Mouse (Mus musculus): ENCODE results near the gene Elmo3. TPM values are rescaled to one million over a fixed set of nuclear protein-coding genes. Genes with fewer than 3 reads are reported as not detected.

Elmo3 gene
- not detected in 2 replicates for polyA plus RNA-seq (2012; ENCODE audit: insufficient read depth, insufficient read length, low replicate concordance, missing spikeins)

DNA sequence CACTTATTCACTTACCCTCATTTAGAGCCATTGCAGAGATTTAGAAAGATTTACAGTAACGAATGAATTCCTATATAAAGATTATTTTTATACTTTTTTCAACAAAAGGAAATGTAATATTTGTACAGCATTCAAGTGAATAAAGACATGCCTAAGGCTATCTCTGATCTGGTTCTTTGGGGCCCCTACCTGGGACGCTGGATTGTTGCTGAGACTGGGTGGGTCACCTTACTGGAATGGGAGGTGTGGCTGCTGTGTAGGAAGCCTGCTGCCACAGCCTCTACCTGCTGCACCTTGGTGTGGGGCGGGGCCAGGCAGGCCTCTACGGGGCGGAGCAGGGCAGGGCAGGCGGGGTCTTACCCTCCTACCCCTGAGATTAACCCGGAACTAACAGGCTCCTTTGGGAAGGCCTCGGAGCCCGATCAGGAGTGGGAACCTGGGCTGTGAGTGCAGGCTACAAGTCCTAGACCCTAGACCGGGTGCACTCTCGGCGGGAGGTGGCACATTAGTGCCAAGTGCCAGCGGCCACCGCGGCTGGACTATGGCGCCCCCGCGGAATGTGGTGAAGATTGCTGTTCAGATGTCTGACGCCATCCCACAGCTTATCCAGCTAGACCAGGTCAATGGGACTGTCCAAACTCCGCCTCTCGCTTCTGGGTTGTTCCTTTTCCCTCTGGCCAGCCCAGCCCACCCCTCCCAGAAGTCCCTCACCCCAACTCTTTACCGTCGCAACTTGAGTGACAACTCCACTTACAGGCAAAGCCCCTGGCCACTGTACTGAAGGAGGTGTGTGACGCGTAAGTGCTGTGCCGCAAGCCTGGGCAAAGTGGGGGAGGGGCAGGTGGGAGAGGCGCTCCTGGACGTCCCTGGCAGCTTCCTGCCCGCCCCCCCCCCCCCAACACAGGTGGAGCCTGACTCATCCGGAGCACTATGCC, at the start of gene Elmo3:
TSS of gene Elmo3 (plus strand) at position 391 of the 935 bp plus-strand sequence.
- TF ChIP-seq POLR2A (IDR thresholded peaks at IDR 0.05; ENCODE audit: insufficient read depth, low read depth, low read length) (no peak), CTCF (IDR thresholded peaks at IDR 0.05; ENCODE audit: insufficient read depth, low read depth, low read length) (no peak)
- WGBS, result 4% methylated on average over 30 of the region's 30 CpGs
- H3K4me1 ChIP-seq (ENCODE audit: control insufficient read depth, insufficient read depth, low read length), result peaks cover 27% of the 10 kb centered on the region
- H3K27ac ChIP-seq (ENCODE audit: insufficient read depth, low read depth, low read length), result no peak within 1 kb of the TSS; the same call in 1 of the 2 replicates
- H3K4me3 ChIP-seq (ENCODE audit: insufficient read depth, low read depth, low read length), result peak within 1 kb of the TSS; percentile 31

GRCm38 (mm10) chr8:105257318-105258114, 47.9 kb upstream of the Elmo3 start:
- peaks cover 31% of the 10 kb centered on the region for H3K4me1 ChIP-seq (ENCODE audit: control insufficient read depth, insufficient read depth, low read length)
- 81% methylated on average over 7 of the region's 7 CpGs for WGBS
- no peak overlapping the region for H3K27ac ChIP-seq (ENCODE audit: insufficient read depth, low read depth, low read length)
- TF ChIP-seq POLR2A (IDR thresholded peaks at IDR 0.05; ENCODE audit: insufficient read depth, low read depth, low read length) (no peak), CTCF (IDR thresholded peaks at IDR 0.05; ENCODE audit: insufficient read depth, low read depth, low read length) (no peak)
- no peak overlapping the region for H3K4me3 ChIP-seq (ENCODE audit: insufficient read depth, low read depth, low read length)

DNA sequence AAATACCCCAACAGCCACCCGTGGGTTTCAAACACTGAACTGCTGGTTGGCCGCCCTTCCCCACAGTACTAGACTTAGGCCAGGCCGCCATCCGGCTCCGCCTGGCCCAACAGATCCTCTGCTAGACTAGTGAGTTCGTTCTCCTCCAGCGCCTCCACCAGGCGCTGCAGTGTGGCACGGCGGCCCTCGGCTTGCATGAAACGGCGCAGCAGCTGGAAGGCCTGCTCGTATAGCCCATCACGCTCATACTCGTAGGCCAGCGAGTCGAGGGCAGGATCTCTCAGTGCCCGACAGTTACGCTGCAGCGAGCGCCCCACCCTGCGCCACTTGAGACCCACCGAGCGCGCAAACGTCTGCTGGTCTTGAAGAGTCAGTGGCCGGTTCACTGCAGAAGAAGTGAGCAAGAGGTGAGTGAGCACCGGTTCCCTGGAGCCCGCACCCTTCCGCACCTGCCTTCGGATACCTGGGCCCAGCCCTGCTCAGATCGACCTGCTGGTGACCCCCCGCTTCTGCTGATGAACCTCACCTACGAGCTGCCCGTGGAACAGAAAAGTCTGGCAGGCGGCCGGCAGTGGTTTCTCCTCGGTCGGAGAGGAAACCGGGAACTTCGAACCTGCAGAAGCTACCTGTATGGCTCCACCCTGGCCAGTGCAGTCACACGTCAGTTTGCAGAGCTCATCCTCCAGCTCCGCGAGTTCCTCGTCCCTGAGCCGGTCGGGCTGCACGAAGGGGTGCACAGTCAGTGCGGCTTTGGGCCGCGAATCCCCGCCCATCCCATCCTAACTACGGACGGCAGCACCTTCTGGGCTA, 46.3 kb upstream of the Elmo3 start:
- WGBS, result 10% methylated on average over 55 of the region's 55 CpGs

DNA sequence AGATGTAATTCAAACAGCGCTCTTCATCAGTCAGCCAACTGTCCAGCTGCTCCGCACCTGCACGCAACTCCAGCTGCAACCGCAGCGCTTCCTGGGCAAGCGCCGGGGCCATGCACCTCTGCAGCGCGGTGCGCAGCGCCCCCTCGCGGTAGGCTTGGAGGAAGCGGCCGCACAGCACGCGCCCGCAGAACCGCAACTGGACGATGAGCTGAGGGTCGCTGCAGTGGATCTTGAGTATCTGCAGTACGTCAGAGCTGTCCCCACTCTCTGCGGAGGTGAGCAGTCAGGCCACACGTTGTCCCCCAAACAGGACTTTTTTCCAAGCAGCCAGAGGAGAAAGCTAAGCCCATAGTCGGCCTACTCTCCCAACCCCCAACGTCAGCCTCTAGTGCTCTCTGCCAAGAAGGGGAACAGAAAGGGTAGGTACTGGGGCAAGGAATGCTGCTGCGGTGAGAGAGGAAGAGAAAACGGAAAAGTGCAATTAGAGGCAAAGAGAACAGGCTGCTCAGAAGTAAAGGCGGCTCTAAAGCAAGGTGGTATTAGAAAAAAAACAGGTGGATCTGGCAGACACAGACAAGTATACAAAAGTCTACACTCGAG, 45.6 kb upstream of the Elmo3 start:
- Histone ChIP-seq H3K4me1 (ENCODE audit: control insufficient read depth, insufficient read depth, low read length) (peaks cover 28% of the 10 kb centered on the region), H3K4me3 (ENCODE audit: insufficient read depth, low read depth, low read length) (peak overlapping the region; percentile 51), H3K27ac (ENCODE audit: insufficient read depth, low read depth, low read length) (no peak overlapping the region)
- TF ChIP-seq CTCF (IDR thresholded peaks at IDR 0.05; ENCODE audit: insufficient read depth, low read depth, low read length) (peak; percentile 97), POLR2A (IDR thresholded peaks at IDR 0.05; ENCODE audit: insufficient read depth, low read depth, low read length) (no peak)
- WGBS, result 5% methylated on average over 30 of the region's 30 CpGs

More for the DNA sequence above, 46.3 kb upstream of the Elmo3 start:
- peaks cover 27% of the 10 kb centered on the region for H3K4me1 ChIP-seq (ENCODE audit: control insufficient read depth, insufficient read depth, low read length)
- no peak overlapping the region for H3K27ac ChIP-seq (ENCODE audit: insufficient read depth, low read depth, low read length)
- H3K4me3 ChIP-seq (ENCODE audit: insufficient read depth, low read depth, low read length), result peak overlapping the region; percentile 51
- no peak for TF ChIP-seq CTCF (IDR thresholded peaks at IDR 0.05; ENCODE audit: insufficient read depth, low read depth, low read length)
- no peak for TF ChIP-seq POLR2A (IDR thresholded peaks at IDR 0.05; ENCODE audit: insufficient read depth, low read depth, low read length)

DNA sequence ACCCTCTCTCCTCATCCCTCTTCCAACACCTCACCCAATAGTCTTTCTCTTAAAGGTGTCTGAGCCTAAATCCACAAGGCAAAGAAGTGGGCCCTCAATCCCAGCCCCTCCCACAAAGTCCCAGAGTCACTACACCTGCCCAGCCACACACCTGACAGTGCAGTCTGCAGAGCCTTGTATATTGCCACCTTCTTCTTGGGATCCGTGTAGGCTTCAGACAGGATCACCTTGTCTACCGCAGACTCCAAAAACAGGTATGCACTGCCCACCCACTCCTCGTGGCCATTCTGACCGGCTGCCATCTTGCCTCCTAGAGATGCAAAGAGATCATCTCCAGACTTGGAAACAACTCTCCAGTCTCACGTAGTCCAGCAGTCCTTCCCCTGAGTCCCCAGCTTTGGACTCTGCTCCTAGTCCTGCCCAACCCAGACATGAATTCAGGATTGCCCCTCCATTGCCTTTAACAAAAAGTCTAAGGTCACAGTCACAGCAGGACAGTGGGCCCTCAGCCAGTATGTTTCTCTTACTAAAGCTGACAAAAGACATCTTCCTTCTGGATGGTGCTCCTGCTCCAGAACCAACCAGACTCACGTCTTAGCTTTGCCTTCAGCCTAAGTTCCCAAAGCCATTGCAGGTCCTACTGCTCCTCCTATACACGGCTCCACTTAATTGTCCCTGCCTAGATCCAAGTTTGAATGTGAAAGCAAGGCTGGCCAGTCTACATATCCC, 44.9 kb upstream of the Elmo3 start:
- WGBS, result 81% methylated on average over 7 of the region's 7 CpGs
- Histone ChIP-seq H3K4me3 (ENCODE audit: insufficient read depth, low read depth, low read length) (no peak overlapping the region), H3K27ac (ENCODE audit: insufficient read depth, low read depth, low read length) (no peak overlapping the region), H3K4me1 (ENCODE audit: control insufficient read depth, insufficient read depth, low read length) (peaks cover 24% of the 10 kb centered on the region)
- no peak for TF ChIP-seq POLR2A (IDR thresholded peaks at IDR 0.05; ENCODE audit: insufficient read depth, low read depth, low read length)
- no peak for TF ChIP-seq CTCF (IDR thresholded peaks at IDR 0.05; ENCODE audit: insufficient read depth, low read depth, low read length)

DNA sequence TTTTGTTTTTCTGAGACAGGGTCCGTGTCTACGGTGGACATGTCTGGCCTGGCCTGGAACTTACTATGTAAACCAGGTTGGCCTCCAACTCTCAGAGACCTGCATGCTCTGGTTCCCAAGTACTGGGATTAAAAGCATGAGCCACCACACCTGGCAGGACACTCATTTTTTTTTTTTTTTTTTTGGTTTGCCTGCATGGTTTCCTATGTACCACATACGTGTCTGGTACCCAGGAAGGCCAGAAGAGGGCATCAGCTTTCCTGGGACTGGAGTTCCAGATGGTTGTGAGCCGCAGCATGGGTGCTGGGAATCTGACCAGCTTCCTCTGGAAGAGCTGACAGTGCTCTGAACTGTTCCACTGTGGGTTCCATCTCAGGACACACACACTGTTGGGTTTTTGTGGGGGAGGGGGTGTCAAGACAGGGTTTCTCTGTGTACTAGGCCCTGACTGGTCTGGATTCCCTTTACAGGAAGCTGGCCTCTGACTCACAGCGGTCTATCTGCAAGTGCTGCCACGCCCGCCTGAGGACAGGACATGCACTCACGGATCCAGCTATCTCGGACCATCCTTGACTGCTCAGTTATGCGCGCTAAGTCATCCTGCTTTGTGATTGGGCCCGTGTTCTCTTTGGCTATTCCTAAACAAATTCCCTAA, 43.9 kb upstream of the Elmo3 start:
- 92% methylated on average over 12 of the region's 12 CpGs for WGBS
- Histone ChIP-seq H3K4me3 (ENCODE audit: insufficient read depth, low read depth, low read length) (no peak overlapping the region), H3K4me1 (ENCODE audit: control insufficient read depth, insufficient read depth, low read length) (peaks cover 24% of the 10 kb centered on the region), H3K27ac (ENCODE audit: insufficient read depth, low read depth, low read length) (no peak overlapping the region)
- no peak for TF ChIP-seq CTCF (IDR thresholded peaks at IDR 0.05; ENCODE audit: insufficient read depth, low read depth, low read length)
- no peak for TF ChIP-seq POLR2A (IDR thresholded peaks at IDR 0.05; ENCODE audit: insufficient read depth, low read depth, low read length)

DNA sequence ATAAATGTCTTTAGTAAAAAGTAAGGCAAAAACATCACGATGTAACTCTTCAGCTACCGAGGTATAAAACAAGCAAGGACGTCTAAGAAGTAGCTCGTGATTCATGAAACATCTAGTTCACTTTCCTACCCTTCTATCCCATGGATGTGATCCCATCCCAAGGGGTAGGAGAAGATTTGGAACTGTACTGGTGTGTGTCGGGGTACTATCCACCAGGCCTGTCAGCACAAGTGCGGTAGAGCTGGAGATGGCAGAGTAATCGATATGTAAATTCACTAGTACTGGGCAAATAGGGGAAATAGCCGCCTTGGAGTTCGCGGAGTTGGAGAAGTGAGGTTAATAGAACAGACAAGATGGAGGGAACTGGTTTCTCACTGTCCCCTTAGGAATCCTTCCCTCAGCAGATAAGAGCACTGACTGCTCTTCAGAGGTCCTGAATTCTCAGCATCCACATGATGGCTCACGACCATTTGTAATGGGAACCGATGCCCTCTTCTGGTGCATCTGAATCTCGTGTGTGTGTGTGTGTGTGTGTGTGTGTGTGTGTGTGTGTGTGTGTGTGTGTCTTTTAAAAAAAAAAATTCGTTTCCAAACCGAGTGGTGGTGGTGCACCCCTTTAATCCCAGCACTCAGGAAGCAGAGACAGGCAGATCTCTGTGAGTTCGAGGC, 42.0 kb upstream of the Elmo3 start:
- WGBS, result 41% methylated on average over 16 of the region's 16 CpGs
- no peak overlapping the region for H3K4me3 ChIP-seq (ENCODE audit: insufficient read depth, low read depth, low read length)
- peaks cover 30% of the 10 kb centered on the region for H3K4me1 ChIP-seq (ENCODE audit: control insufficient read depth, insufficient read depth, low read length)
- no peak overlapping the region for H3K27ac ChIP-seq (ENCODE audit: insufficient read depth, low read depth, low read length)
- TF ChIP-seq CTCF (IDR thresholded peaks at IDR 0.05; ENCODE audit: insufficient read depth, low read depth, low read length) (no peak), POLR2A (IDR thresholded peaks at IDR 0.05; ENCODE audit: insufficient read depth, low read depth, low read length) (no peak)

Measured in olfactory bulb, adult 2 months (tissue).